Mouse (Mus musculus) gastrocnemius, postnatal 4 days (tissue): ENCODE measurements around the gene Gbf1. TPM values are rescaled to one million over a fixed set of nuclear protein-coding genes. Genes with fewer than 3 reads are reported as not detected.
"Not testable (repeated sequence)": the region's sequence is repeated elsewhere in the genome, so short reads cannot be mapped to it uniquely, and the experiment has no call there.

Experiments used
- DNase-seq, 2 experiments: peaks; one replicate each; pipeline ENCODE4 v3.0.0; 2021 to 2022; ENCODE audit warnings: low spot score in 2 of 2, mixed read lengths in 2 of 2
- total RNA-seq, 2 experiments: library from RNA; stranded (reverse); gene quantifications; 2 replicates each; pipeline ENCODE4 v1.2.3; 2021

The Gbf1 gene
- total RNA-seq, 2 experiments from 2014 or later: 76.4 to 86.9 TPM

- not testable (repeated sequence) for DNase-seq
Observed at GRCm38 (mm10) chr19:46217347-46217746, 65.0 kb downstream of the Gbf1 start.

DNA sequence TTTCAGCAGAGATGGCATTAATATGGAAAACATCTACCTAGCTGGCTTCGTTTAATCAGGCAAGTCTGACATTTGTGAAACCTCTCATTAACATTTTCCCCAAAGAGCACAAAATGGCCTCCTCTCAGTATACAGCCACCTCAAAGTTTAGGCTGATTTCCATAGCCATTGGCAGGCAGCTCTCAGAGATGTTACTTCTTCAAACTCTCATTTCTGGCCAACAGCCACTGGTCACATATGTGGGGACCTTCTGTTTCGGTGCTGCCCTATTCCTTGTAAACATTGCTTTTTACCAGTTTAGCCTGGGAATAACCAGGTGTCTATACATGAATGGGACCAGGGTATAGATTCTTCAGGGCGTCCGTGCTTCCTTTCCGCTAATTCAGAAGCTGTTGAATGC lies 67.8 kb downstream of the Gbf1 start:
- DNase-seq: no peak

DNA sequence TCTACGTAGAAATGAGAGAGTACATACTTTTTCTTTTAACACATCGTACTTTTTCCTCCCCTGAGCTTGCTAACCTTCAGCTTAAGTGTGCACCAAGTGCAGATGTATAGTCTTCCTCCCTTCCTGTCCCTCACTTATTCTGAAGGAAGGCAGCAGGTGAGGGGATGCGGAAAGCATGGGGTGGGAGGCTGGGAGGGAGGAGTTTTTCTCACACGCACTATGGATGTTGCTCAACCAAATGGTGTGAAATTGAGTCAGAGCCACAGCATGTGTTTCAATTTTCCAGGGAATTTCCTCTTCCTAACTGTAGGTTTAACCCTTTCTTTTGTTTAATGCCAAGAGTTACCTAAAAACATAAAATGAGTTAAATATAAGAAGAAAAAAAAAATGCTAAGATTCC lies 70.8 kb downstream of the Gbf1 start:
- DNase-seq: no peak

DNA sequence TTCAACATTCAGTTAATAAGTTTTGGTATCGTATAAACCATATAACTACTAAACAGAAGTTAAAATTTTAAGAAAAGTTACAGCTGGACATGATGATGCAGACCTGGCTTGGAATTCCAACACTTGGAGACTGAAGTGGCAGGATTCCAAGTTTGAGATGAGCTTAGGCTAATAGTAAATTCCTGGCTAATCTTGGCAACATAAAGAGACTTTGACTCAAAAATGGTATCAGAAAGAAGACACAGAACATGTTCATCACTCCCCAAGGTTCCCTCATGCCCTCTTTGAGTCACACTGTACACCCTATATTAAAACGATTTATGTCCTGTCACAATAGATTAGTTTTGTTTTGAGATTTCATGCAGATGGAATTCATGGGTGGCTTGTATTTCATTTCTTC lies 72.6 kb downstream of the Gbf1 start:
- no peak for DNase-seq

- DNase-seq: peak in 1 of 2 experiments; percentile 38
Observed at GRCm38 (mm10) chr19:46225506-46225905, 73.2 kb downstream of the Gbf1 start.

- no peak for DNase-seq
Observed at GRCm38 (mm10) chr19:46226295-46226694, 74.0 kb downstream of the Gbf1 start.

DNA sequence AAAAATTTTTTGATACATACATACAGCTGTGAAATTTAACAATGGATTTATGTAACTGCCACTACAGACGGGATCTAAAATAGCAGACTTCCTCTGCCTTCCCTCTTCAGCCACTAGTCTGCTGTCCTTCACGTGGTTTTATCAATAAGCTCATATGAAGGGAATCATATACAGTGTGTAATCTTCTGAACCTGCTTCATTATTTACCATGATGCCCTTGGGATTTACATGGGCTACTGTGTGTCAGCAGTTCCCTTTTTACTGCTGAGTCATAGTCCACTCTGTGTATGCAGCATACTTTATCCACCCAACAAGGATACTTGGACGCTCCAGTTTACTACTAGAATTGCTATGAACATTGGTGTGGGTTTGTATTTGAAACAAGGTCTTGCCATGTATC lies 75.0 kb downstream of the Gbf1 start:
- no peak for DNase-seq

DNA sequence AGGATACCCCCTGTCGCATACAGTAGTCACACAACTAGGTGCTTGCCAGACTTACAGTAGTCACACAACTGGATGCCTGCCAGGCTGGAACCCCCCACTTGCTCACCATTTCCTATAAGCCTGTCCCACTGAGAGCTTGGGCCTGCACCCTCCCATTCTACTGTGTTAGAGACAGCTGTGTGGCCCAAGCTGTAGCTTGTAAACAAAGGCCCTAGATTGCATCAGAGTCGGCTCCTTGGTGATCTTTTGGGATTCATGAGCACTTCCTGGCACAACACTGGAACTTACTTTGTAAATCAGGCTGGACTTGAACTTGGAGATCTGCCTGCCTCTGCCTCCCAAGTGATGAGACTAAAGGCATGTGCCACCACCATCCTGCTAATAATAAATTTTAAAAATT lies 82.1 kb downstream of the Gbf1 start:
- DNase-seq: no peak

GRCm38 (mm10) chr19:46236658-46237057 lies 84.3 kb downstream of the Gbf1 start:
- DNase-seq: no peak

GRCm38 (mm10) chr19:46240246-46240645 lies 87.9 kb downstream of the Gbf1 start:
- DNase-seq: no peak

GRCm38 (mm10) chr19:46242416-46242815 lies 90.1 kb downstream of the Gbf1 start:
- no peak for DNase-seq

GRCm38 (mm10) chr19:46244628-46245027 lies 92.3 kb downstream of the Gbf1 start:
- DNase-seq: no peak

DNA sequence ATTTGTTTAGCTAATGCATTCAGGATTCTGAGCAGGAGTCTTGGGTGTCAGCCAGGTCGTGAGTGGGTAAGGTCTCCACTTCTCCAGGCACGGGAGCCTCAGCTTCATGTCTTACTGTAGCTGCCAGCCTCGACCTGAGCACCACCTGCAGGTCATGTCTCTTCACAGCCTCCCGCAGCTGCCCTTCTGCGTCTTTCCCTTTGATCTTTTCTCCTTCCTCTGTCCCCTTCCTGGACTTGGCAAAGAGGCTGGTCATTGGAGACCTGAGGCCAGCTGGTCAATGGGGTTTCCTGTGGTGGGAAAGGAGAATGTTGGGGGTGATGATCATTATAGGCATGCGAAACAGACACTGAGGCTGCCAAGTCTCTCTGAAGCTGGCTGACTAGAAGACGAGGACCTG lies 96.7 kb downstream of the Gbf1 start:
- DNase-seq: peak in 1 of 2 experiments; percentile 23

GRCm38 (mm10) chr19:46254163-46254752 lies 101.9 kb downstream of the Gbf1 start:
- peak in 1 of 2 experiments; percentile 27 for DNase-seq

DNA sequence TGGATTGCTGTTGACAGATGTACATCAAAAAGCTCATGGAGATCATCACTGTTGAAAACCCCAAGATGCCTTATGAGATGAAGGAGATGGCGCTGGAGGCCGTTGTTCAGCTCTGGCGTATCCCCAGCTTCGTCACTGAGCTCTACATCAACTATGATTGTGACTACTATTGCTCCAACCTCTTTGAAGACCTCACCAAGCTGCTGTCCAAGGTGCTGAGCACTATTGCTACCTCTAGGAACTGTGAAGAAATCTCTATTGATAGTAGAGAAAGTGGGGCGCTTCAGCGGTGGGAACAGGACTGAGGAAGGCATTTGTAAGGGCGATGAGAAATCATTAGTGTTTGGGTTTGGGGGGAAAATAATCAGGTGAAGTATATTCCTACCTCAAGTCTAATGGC lies 112.5 kb downstream of the Gbf1 start:
- DNase-seq: no peak

- DNase-seq: no peak
Observed at GRCm38 (mm10) chr19:46275307-46275706, 123.0 kb downstream of the Gbf1 start.

DNA sequence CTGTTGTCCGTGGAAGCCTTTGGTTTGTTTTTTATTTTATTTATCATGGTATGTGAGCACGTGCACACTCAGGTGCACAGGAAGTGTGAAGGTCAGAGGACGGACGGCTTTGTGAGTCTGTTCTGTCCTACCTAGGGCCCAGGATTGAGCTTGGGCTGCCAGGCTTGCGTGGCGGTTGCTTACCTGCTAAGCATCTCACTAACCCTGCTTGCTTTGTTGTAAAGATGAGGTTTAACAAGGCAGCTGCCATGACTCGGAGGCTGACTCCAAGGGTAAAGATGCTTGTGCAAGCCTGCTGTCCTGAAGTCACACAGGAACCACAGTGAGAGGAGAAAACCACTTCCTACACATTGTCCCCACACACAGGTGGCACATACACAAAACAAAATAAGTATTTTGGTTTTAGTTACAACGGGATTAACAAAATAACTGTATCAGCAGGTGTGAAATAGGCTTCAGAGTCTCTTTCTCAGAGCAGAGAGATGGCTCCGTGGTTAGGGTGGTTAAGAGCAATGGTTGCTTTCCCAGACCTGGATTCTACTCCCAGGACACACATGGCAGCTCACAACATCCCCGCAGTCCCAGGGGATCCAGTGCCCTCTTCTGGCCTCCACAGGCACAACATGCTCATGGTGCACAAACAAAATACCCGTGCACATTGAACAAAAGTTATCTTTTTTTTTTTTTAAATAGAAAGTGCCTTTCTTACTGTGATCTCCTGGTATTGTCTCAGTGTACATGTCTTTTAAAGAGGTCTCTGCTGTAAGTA lies 130.0 kb downstream of the Gbf1 start:
- DNase-seq: no peak

- DNase-seq: no peak
Observed at GRCm38 (mm10) chr19:46284686-46285085, 132.4 kb downstream of the Gbf1 start.

GRCm38 (mm10) chr19:46285631-46286030 lies 133.3 kb downstream of the Gbf1 start:
- peak in 1 of 2 experiments; percentile 13 for DNase-seq

DNA sequence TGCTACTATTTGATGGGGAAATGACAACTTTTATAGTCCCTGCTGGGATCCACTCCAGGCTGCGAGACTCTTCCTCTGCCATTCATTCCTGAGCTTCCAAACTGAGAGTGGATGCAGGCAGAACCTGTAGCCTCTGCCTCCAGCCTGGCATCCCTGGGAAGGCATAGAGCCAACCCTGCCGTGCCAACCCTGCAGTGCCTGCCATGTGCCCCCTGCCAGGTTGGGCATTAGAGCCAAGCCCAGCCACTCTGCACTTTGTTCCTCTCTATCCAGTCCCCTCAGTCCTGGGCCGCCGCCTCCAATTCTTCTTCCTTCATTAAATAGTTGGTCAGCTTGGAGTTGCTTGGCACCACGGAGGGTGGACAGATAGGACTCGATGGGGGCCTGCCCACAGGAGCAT lies 133.7 kb downstream of the Gbf1 start:
- DNase-seq: peak in 1 of 2 experiments; percentile 17

- peak in 1 of 2 experiments; percentile 4 for DNase-seq
Observed at GRCm38 (mm10) chr19:46286926-46287325, 134.6 kb downstream of the Gbf1 start.

DNA sequence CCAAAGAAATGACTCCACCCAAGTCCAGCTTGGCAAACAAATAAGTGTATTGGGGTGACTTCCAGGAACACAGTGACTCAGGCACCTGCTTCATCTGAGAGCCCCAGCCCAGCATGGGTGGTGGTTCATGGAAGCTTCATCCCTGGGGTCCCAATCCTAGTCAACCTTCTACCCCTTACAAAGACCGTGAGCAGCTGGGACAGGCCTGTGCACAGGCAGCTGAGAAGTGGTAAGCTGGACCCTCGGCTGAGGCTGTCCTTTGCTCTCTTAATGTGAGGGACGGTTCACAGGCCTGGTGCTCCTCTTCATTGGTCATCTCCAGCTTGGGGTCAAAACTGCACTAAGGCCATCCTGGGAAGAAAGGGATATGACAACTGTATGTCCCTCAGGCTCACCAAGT lies 135.3 kb downstream of the Gbf1 start:
- no peak for DNase-seq
